Mouse (Mus musculus): ENCODE measurements around the gene Prdm2. TPM values are rescaled to one million over a fixed set of nuclear protein-coding genes. Genes with fewer than 3 reads are reported as not detected.

Prdm2 gene
- polyA plus RNA-seq, 1 experiment from 2014 or later: 11.0 TPM

DNA sequence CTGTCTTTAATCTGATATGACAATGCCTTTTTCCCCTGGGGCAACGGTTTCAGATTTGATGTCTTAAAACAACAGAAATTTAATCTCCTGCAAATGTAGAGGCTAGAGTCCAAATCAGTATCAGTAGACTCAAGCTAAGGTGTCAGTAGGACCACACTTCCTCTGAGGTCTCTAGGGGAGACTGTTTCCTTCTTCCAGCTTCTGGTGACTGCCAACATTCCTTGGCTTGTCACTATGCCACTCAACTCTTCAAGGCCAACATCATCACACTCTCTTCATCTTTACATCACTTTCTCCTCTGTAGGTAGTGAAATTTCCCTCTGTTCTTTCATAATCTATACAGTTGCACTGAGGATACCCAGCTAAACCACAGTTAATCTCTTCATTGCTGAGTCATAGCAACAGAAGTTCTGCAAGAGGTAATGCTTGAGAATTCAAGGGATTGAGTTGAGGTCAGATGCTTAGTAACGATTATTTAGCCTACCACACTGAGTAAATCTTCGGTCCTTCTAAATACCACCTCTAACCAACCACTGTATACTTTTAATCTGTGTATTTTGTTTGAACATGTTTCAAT is 1.5 kb upstream of the Prdm2 start:
- no peak for ATAC-seq (ENCODE audit: low read depth)
- Histone ChIP-seq H3K27ac (ENCODE audit: low read length) (no peak overlapping the region), H3K27me3 (ENCODE audit: control insufficient read depth, insufficient read depth, low read depth, low read length) (no peaks in the 10 kb centered on the region), H3K4me1 (replicated peaks; ENCODE audit: control insufficient read depth, insufficient read depth, low read length) (peaks cover 7% of the 10 kb centered on the region), H3K9ac (ENCODE audit: low read length) (no peak overlapping the region), H3K4me2 (ENCODE audit: low read depth, low read length) (no peak overlapping the region), H3K4me3 (ENCODE audit: low read length) (no peak overlapping the region), H3K36me3 (ENCODE audit: control insufficient read depth, insufficient read depth, low read length) (no peaks in the 10 kb centered on the region), H3K9me3 (ENCODE audit: control insufficient read depth, low read length) (no peaks in the 10 kb centered on the region)
- 83% methylated on average over 3 of the region's 3 CpGs for WGBS

DNA sequence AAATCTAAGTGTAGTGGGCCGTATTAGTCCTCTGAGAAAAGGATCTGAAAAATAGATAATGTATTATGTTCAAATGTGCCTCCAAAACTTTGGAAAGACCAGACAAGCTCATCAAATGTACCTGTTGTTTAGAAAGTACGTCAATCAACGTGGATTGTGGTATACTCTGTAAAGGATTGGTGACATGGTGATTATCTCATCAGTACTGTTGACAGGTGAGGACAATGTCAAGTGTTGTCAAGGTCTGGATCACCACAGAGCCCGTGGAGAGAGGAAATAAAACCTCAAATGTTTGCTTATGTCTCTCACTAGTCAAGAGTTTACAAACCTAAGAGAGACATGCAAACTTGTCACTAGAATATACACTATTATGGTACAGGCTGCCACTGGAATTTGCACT is 776 bp upstream of the Prdm2 start:
- Histone ChIP-seq H3K4me3 (ENCODE audit: low read length) (no peak overlapping the region), H3K4me1 (replicated peaks; ENCODE audit: control insufficient read depth, insufficient read depth, low read length) (peaks cover 7% of the 10 kb centered on the region), H3K9ac (ENCODE audit: low read length) (no peak overlapping the region), H3K27ac (ENCODE audit: low read length) (no peak overlapping the region), H3K36me3 (ENCODE audit: control insufficient read depth, insufficient read depth, low read length) (no peaks in the 10 kb centered on the region), H3K4me2 (ENCODE audit: low read depth, low read length) (no peak overlapping the region), H3K27me3 (ENCODE audit: control insufficient read depth, insufficient read depth, low read depth, low read length) (no peaks in the 10 kb centered on the region), H3K9me3 (ENCODE audit: control insufficient read depth, low read length) (no peaks in the 10 kb centered on the region)
- WGBS: 80% methylated on average over 4 of the region's 4 CpGs
- no peak for ATAC-seq (ENCODE audit: low read depth)

DNA sequence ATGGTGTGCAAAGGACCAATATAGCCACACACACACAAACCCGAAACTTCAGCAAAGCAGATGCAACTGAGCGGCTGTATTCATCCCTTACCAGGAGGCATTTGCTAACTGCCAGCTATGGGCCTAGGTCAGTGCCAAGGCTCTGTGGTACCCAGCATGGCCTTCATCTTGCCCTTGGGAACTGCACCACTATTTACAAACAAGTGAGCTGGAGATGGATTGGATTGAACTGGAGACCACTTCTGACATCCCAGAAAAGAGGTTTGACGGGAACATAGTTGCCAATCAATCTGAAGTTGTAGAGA is 332 bp upstream of the Prdm2 start:
- H3K4me1 ChIP-seq (replicated peaks; ENCODE audit: control insufficient read depth, insufficient read depth, low read length): peaks cover 7% of the 10 kb centered on the region
- no peaks in the 10 kb centered on the region for H3K27me3 ChIP-seq (ENCODE audit: control insufficient read depth, insufficient read depth, low read depth, low read length)
- no peaks in the 10 kb centered on the region for H3K9me3 ChIP-seq (ENCODE audit: control insufficient read depth, low read length)
- H3K36me3 ChIP-seq (ENCODE audit: control insufficient read depth, insufficient read depth, low read length): no peaks in the 10 kb centered on the region
- H3K4me2 ChIP-seq (ENCODE audit: low read depth, low read length): peak overlapping the region; percentile 66
- peak; percentile 3; the same call in 1 of the 2 replicates for ATAC-seq (ENCODE audit: low read depth)
- peak overlapping the region; percentile 84 for H3K4me3 ChIP-seq (ENCODE audit: low read length)
- WGBS: 98% methylated on average over 3 of the region's 3 CpGs
- peak overlapping the region; percentile 93 for H3K9ac ChIP-seq (ENCODE audit: low read length)
- H3K27ac ChIP-seq (ENCODE audit: low read length): 0 out of 2 replicates have a peak overlapping the region, but pooled peaks have one; percentile 81

DNA sequence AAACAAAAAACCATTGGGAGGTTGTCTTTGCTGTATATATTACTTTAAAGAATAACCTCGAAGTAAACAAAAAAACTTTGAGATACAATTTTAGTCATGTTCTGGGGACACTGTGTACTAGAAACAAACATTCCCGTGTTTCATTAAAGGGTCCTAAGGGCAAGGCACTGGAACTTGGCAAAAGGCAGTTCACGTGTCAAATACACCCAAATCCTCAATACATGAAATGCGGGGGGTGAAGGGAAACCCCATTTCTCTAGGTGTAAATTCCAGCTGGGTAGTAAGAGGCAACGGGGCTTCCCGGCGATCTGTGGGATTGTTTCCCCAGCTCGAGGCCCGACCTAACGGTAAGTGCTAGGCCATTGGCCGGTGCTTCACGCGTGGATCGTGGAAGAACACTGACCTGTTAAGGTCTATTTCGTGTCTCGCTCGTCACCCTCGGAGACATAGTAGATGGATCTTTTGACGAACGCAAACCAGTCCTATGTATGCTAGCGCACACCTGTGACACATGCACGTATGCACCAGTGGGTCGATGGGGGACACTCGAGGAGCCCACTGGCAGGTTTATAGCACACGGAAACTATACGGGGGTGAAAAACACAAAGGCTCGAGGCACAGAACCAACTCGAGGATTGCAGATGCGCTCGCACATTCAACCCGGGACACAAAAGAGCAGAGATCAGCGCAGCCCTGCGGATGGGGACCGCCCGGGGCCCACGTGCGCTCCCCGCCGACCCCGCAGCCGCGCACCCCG is 1.0 kb downstream of the Prdm2 start:
- Histone ChIP-seq H3K9ac (ENCODE audit: low read length) (peak overlapping the region; percentile 93), H3K9me3 (ENCODE audit: control insufficient read depth, low read length) (no peaks in the 10 kb centered on the region), H3K27me3 (ENCODE audit: control insufficient read depth, insufficient read depth, low read depth, low read length) (no peaks in the 10 kb centered on the region), H3K4me2 (ENCODE audit: low read depth, low read length) (peak overlapping the region; percentile 66), H3K36me3 (ENCODE audit: control insufficient read depth, insufficient read depth, low read length) (no peaks in the 10 kb centered on the region), H3K4me1 (replicated peaks; ENCODE audit: control insufficient read depth, insufficient read depth, low read length) (peaks cover 7% of the 10 kb centered on the region), H3K27ac (ENCODE audit: low read length) (peak overlapping the region; percentile 81), H3K4me3 (ENCODE audit: low read length) (peak overlapping the region; percentile 84)
- ATAC-seq (ENCODE audit: low read depth): peak; percentile 47
- WGBS: 5% methylated on average over 42 of the region's 43 CpGs

DNA sequence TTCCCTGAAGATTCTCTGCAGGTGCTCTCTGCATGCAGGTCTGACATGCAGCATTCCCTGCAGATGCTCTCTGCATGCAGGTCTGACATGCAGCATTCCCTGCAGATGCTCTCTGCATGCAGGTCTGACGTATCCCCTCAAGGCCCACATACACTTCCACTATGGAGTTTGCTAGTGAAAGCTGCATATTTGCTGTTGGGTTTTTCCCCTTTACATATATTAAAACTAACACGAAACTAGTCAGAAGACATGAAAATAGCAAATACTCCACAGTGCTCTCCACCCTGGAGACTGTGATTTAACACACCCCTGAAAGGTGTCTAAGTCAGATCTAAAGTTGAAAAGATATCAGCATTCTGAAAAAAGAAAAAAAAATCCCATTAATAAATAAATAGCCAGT is 2.8 kb downstream of the Prdm2 start:
- peaks cover 7% of the 10 kb centered on the region for H3K4me1 ChIP-seq (replicated peaks; ENCODE audit: control insufficient read depth, insufficient read depth, low read length)
- ATAC-seq (ENCODE audit: low read depth): no peak
- WGBS: 90% methylated on average over 2 of the region's 2 CpGs

DNA sequence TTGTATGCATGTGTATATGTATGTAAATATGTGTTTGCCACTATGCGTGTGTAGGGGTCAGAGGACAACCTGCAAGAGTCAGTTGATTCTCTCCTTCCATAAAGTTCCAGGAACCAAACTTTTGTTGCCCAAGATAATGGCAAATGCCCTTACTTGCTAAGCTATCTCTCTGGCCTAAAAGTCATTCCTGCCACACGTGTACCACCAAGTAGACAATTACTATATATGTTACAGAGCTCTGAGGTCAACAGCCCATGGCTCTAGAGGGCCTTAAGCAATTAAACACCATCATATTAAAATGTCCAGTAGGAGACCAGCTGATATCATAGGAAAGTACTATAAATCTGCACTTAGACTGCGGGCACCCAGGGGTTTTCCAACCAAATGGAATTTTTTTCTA is 10.1 kb downstream of the Prdm2 start:
- H3K4me1 ChIP-seq (replicated peaks; ENCODE audit: control insufficient read depth, insufficient read depth, low read length): no peaks in the 10 kb centered on the region; the same call in 1 of the 2 replicates
- no peak overlapping the region for H3K4me2 ChIP-seq (ENCODE audit: low read depth, low read length)
- 78% methylated on average over 3 of the region's 3 CpGs for WGBS
- no peak overlapping the region for H3K9ac ChIP-seq (ENCODE audit: low read length)
- no peak overlapping the region for H3K27ac ChIP-seq (ENCODE audit: low read length)
- H3K36me3 ChIP-seq (ENCODE audit: control insufficient read depth, insufficient read depth, low read length): no peaks in the 10 kb centered on the region
- ATAC-seq (ENCODE audit: low read depth): no peak
- H3K27me3 ChIP-seq (ENCODE audit: control insufficient read depth, insufficient read depth, low read depth, low read length): no peaks in the 10 kb centered on the region
- no peak overlapping the region for H3K4me3 ChIP-seq (ENCODE audit: low read length)
- no peaks in the 10 kb centered on the region for H3K9me3 ChIP-seq (ENCODE audit: control insufficient read depth, low read length)

More for the DNA sequence above, 2.8 kb downstream of the Prdm2 start:
- no peak overlapping the region for H3K4me2 ChIP-seq (ENCODE audit: low read depth, low read length)
- H3K9me3 ChIP-seq (ENCODE audit: control insufficient read depth, low read length): no peaks in the 10 kb centered on the region
- no peaks in the 10 kb centered on the region for H3K36me3 ChIP-seq (ENCODE audit: control insufficient read depth, insufficient read depth, low read length)
- no peak overlapping the region for H3K4me3 ChIP-seq (ENCODE audit: low read length)
- no peak overlapping the region for H3K27ac ChIP-seq (ENCODE audit: low read length)
- no peak overlapping the region for H3K9ac ChIP-seq (ENCODE audit: low read length)
- H3K27me3 ChIP-seq (ENCODE audit: control insufficient read depth, insufficient read depth, low read depth, low read length): no peaks in the 10 kb centered on the region

DNA sequence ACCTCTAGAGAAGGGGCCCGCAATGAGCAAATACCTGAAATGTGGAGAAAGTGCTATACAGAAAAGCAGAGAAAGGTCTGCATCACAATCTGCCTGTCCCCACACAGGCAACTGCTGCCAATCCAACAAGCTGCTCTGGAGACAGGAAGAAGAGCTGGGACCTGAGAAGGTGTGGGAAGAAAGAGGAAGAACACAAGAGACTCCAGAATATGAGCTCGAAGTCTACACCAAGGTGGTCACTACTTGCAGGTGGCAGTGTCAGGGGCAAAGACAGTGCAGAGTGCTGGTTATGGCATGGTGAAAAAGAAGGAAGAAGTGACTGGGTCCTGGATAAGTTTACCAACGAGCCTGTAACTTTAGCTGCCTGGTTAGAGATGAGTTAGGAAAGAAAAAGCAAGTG is 14.4 kb downstream of the Prdm2 start:
- Histone ChIP-seq H3K4me3 (ENCODE audit: low read length) (no peak overlapping the region), H3K9ac (ENCODE audit: low read length) (no peak overlapping the region), H3K9me3 (ENCODE audit: control insufficient read depth, low read length) (no peaks in the 10 kb centered on the region), H3K4me1 (replicated peaks; ENCODE audit: control insufficient read depth, insufficient read depth, low read length) (no peaks in the 10 kb centered on the region; the same call in 1 of the 2 replicates), H3K36me3 (ENCODE audit: control insufficient read depth, insufficient read depth, low read length) (no peaks in the 10 kb centered on the region), H3K27ac (ENCODE audit: low read length) (no peak overlapping the region), H3K4me2 (ENCODE audit: low read depth, low read length) (no peak overlapping the region), H3K27me3 (ENCODE audit: control insufficient read depth, insufficient read depth, low read depth, low read length) (no peaks in the 10 kb centered on the region)
- WGBS: 37% methylated on average over 3 of the region's 3 CpGs
- no peak for ATAC-seq (ENCODE audit: low read depth)

DNA sequence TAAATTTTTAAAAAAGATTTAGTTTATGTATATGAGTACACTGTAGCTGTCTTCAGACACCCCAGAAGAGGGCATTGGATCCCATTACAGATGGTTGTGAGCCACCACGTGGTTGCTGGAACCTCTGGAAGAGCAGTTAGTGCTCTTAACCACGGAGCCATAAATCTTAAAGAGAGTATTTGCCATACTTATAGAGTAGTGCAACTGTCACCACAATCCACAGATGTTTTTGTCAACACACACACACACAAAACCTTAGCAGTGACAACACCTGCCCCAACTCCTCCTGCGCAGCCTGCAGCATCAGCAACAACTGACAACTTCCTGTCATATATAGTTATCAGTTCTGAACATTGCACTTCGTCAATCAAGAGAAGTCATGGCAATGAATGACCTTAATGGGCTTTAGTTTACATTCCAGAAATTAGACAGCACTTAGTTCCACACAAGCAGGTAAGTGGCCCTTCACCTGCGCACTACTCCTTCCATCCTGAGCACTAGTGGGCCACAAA is 14.9 kb downstream of the Prdm2 start:
- no peak overlapping the region for H3K4me2 ChIP-seq (ENCODE audit: low read depth, low read length)
- WGBS: 46% methylated on average over 5 of the region's 5 CpGs
- H3K36me3 ChIP-seq (ENCODE audit: control insufficient read depth, insufficient read depth, low read length): no peaks in the 10 kb centered on the region
- no peak overlapping the region for H3K27ac ChIP-seq (ENCODE audit: low read length)
- H3K27me3 ChIP-seq (ENCODE audit: control insufficient read depth, insufficient read depth, low read depth, low read length): no peaks in the 10 kb centered on the region
- no peaks in the 10 kb centered on the region; the same call in 1 of the 2 replicates for H3K4me1 ChIP-seq (replicated peaks; ENCODE audit: control insufficient read depth, insufficient read depth, low read length)
- H3K9ac ChIP-seq (ENCODE audit: low read length): no peak overlapping the region
- no peaks in the 10 kb centered on the region for H3K9me3 ChIP-seq (ENCODE audit: control insufficient read depth, low read length)
- no peak overlapping the region for H3K4me3 ChIP-seq (ENCODE audit: low read length)
- no peak for ATAC-seq (ENCODE audit: low read depth)

DNA sequence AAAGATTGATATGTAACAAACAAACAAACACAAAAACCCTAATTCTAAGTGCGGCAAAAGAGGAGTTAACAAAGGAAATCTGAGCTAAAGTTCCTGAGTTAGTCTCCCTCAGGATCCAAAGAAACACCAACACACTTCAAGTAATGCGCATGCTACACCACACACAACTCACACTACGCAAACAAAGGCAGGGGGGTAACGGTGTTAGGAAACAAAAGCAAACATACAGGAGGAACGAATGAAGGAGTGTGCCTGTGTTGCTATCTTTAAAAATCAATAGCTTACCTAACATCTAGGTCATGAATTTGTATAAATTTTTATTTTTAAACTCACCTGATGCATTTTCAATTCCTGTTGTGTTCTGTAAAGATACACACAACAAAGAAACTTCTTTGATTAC is 18.5 kb downstream of the Prdm2 start:
- Histone ChIP-seq H3K36me3 (ENCODE audit: control insufficient read depth, insufficient read depth, low read length) (no peaks in the 10 kb centered on the region), H3K9me3 (ENCODE audit: control insufficient read depth, low read length) (no peaks in the 10 kb centered on the region), H3K9ac (ENCODE audit: low read length) (no peak overlapping the region), H3K4me1 (replicated peaks; ENCODE audit: control insufficient read depth, insufficient read depth, low read length) (peaks cover 3% of the 10 kb centered on the region; the same call in 1 of the 2 replicates), H3K27me3 (ENCODE audit: control insufficient read depth, insufficient read depth, low read depth, low read length) (no peaks in the 10 kb centered on the region), H3K27ac (ENCODE audit: low read length) (no peak overlapping the region), H3K4me3 (ENCODE audit: low read length) (no peak overlapping the region), H3K4me2 (ENCODE audit: low read depth, low read length) (no peak overlapping the region)
- ATAC-seq (ENCODE audit: low read depth): no peak
- 60% methylated on average over 5 of the region's 5 CpGs for WGBS
